Mouse (Mus musculus) embryonic facial prominence, embryonic 10.5 days (tissue): ENCODE results near the gene Fyn. TPM values are rescaled to one million over a fixed set of nuclear protein-coding genes. Genes with fewer than 3 reads are reported as not detected.
A peak's percentile ranks its signal among the peaks of the same experiment; 100 is the strongest.

Experiments
- DNase-seq: peaks from one replicate; pipeline ENCODE4 v3.0.0-alpha.2; 2017; ENCODE audit warnings: low spot score
- H3K27ac ChIP-seq: fragments of 300-500 bp; sonication (generic); replicated peaks from 2 replicates; pipeline ENCODE4 v1.5.1; 2016; ENCODE audit warnings: mild to moderate bottlenecking
- H3K27me3 ChIP-seq: fragments of 300-500 bp; sonication (generic); replicated peaks from 2 replicates; pipeline ENCODE4 v1.6.1; 2016; ENCODE audit warnings: low read depth, mild to moderate bottlenecking; ENCODE audit not compliant: poor library complexity, severe bottlenecking
- H3K36me3 ChIP-seq: fragments of 300-500 bp; sonication (generic); replicated peaks from 2 replicates; pipeline ENCODE4 v1.6.1; 2016; ENCODE audit warnings: mild to moderate bottlenecking, moderate library complexity
- H3K4me1 ChIP-seq: fragments of 300-500 bp; sonication (generic); 2 replicates; pipeline ENCODE4 v1.6.1; 2016
- H3K4me3 ChIP-seq: fragments of 300-500 bp; sonication (generic); 2 replicates; pipeline ENCODE4 v1.5.1; 2016; ENCODE audit warnings: mild to moderate bottlenecking, moderate library complexity
- H3K9me3 ChIP-seq: fragments of 300-500 bp; sonication (generic); 2 replicates; pipeline ENCODE4 v1.6.1; 2016; ENCODE audit warnings: mild to moderate bottlenecking
- WGBS: fragments of 180-500 bp; shearing (Covaris S2); methylation state at CpG from one replicate; pipeline ENCODE4 v1.1.7; 2016; 5-methylcytosine and 5-hydroxymethylcytosine counted together
- polyA plus RNA-seq: library from polyadenylated mRNA; unstranded; fragments of >200 nt; fragmentation: Nextera tagmentation; extraction: Ambion mirVana; gene quantifications from 2 replicates; pipeline ENCODE4 v1.2.1, GENCODE M21; 2016

The Fyn gene
- polyA plus RNA-seq, 1 experiment from 2014 or later = 21.5 TPM

- peaks cover 12% of the 10 kb centered on the region for H3K36me3 ChIP-seq
- H3K9me3 ChIP-seq = 0 out of 2 replicates have a peak, but pooled peaks cover 4% of the 10 kb centered on the region
- H3K27me3 ChIP-seq = no peaks in the 10 kb centered on the region
- H3K4me1 ChIP-seq = peaks cover 49% of the 10 kb centered on the region
- no peak overlapping the region for H3K4me3 ChIP-seq
- WGBS = 59% methylated on average over 9 of the region's 9 CpGs
- DNase-seq = peak; percentile 38
- H3K27ac ChIP-seq = 0 out of 2 replicates have a peak overlapping the region, but pooled peaks have one; percentile 48
These were observed 52.4 kb downstream of the Fyn start for GRCm38 (mm10) chr10:39420842-39421617.

- DNase-seq = no peak
- no peak overlapping the region for H3K4me3 ChIP-seq
- 0 out of 2 replicates have a peak, but pooled peaks cover 4% of the 10 kb centered on the region for H3K9me3 ChIP-seq
- H3K27ac ChIP-seq = no peak overlapping the region
- WGBS = 93% methylated on average over 9 of the region's 9 CpGs
- peaks cover 54% of the 10 kb centered on the region for H3K4me1 ChIP-seq
- peaks cover 12% of the 10 kb centered on the region for H3K36me3 ChIP-seq
- no peaks in the 10 kb centered on the region for H3K27me3 ChIP-seq
These were observed 53.1 kb downstream of the Fyn start for GRCm38 (mm10) chr10:39421772-39422171.

GRCm38 (mm10) chr10:39424643-39425042 is 56.0 kb downstream of the Fyn start:
- Histone ChIP-seq H3K36me3 (peaks cover 16% of the 10 kb centered on the region), H3K4me1 (peaks cover 56% of the 10 kb centered on the region), H3K27ac (no peak overlapping the region), H3K27me3 (no peaks in the 10 kb centered on the region), H3K4me3 (no peak overlapping the region), H3K9me3 (0 out of 2 replicates have a peak, but pooled peaks cover 4% of the 10 kb centered on the region)
- 85% methylated on average over 3 of the region's 3 CpGs for WGBS
- DNase-seq = no peak

- no peak overlapping the region for H3K27ac ChIP-seq
- no peaks in the 10 kb centered on the region for H3K27me3 ChIP-seq
- H3K4me3 ChIP-seq = no peak overlapping the region
- peaks cover 16% of the 10 kb centered on the region for H3K36me3 ChIP-seq
- no peak for DNase-seq
- 91% methylated on average over 3 of the region's 3 CpGs for WGBS
- peaks cover 56% of the 10 kb centered on the region for H3K4me1 ChIP-seq
- H3K9me3 ChIP-seq = 0 out of 2 replicates have a peak, but pooled peaks cover 4% of the 10 kb centered on the region
These were observed 57.4 kb downstream of the Fyn start for GRCm38 (mm10) chr10:39426033-39426432.

- Histone ChIP-seq H3K4me3 (no peak overlapping the region), H3K9me3 (0 out of 2 replicates have a peak, but pooled peaks cover 4% of the 10 kb centered on the region), H3K4me1 (peaks cover 53% of the 10 kb centered on the region), H3K27ac (peak overlapping the region; percentile 36), H3K27me3 (no peaks in the 10 kb centered on the region), H3K36me3 (peaks cover 16% of the 10 kb centered on the region)
- DNase-seq = peak; percentile 42
- 31% methylated on average over 5 of the region's 5 CpGs for WGBS
These were observed 58.3 kb downstream of the Fyn start for GRCm38 (mm10) chr10:39426833-39427490.

GRCm38 (mm10) chr10:39429661-39430060 is 61.0 kb downstream of the Fyn start:
- peaks cover 14% of the 10 kb centered on the region for H3K36me3 ChIP-seq
- H3K27me3 ChIP-seq = no peaks in the 10 kb centered on the region
- 0 out of 2 replicates have a peak, but pooled peaks cover 4% of the 10 kb centered on the region for H3K9me3 ChIP-seq
- H3K4me1 ChIP-seq = peaks cover 70% of the 10 kb centered on the region
- WGBS = 87% methylated on average over 4 of the region's 4 CpGs
- no peak for DNase-seq
- H3K4me3 ChIP-seq = no peak overlapping the region
- H3K27ac ChIP-seq = 0 out of 2 replicates have a peak overlapping the region, but pooled peaks have one; percentile 54

- WGBS = 59% methylated on average over 14 of the region's 14 CpGs
- Histone ChIP-seq H3K27ac (0 out of 2 replicates have a peak overlapping the region, but pooled peaks have one; percentile 54), H3K27me3 (no peaks in the 10 kb centered on the region), H3K36me3 (peaks cover 8% of the 10 kb centered on the region), H3K4me1 (peaks cover 76% of the 10 kb centered on the region), H3K9me3 (0 out of 2 replicates have a peak, but pooled peaks cover 4% of the 10 kb centered on the region), H3K4me3 (no peak overlapping the region)
- peak; percentile 27 for DNase-seq
These were observed 61.6 kb downstream of the Fyn start for GRCm38 (mm10) chr10:39430074-39430764.

- Histone ChIP-seq H3K27me3 (no peaks in the 10 kb centered on the region), H3K27ac (no peak overlapping the region; the same call in 1 of the 2 replicates), H3K4me3 (no peak overlapping the region), H3K36me3 (0 out of 2 replicates have a peak, but pooled peaks cover 4% of the 10 kb centered on the region), H3K9me3 (no peaks in the 10 kb centered on the region), H3K4me1 (peaks cover 73% of the 10 kb centered on the region)
- 84% methylated on average over 2 of the region's 2 CpGs for WGBS
- DNase-seq = no peak
These were observed 62.6 kb downstream of the Fyn start for GRCm38 (mm10) chr10:39431265-39431664.

GRCm38 (mm10) chr10:39432648-39433568 is 64.3 kb downstream of the Fyn start:
- WGBS = 80% methylated on average over 14 of the region's 14 CpGs
- H3K4me1 ChIP-seq = peaks cover 58% of the 10 kb centered on the region
- H3K27ac ChIP-seq = no peak overlapping the region

GRCm38 (mm10) chr10:39433893-39434292 is 65.2 kb downstream of the Fyn start:
- Histone ChIP-seq H3K4me1 (peaks cover 58% of the 10 kb centered on the region), H3K27ac (no peak overlapping the region), H3K27me3 (no peaks in the 10 kb centered on the region), H3K4me3 (no peak overlapping the region), H3K36me3 (0 out of 2 replicates have a peak, but pooled peaks cover 4% of the 10 kb centered on the region), H3K9me3 (no peaks in the 10 kb centered on the region)
- WGBS = 87% methylated on average over 7 of the region's 7 CpGs
- no peak for DNase-seq

More at GRCm38 (mm10) chr10:39432648-39433568, 64.3 kb downstream of the Fyn start:
- H3K9me3 ChIP-seq = no peaks in the 10 kb centered on the region
- no peaks in the 10 kb centered on the region for H3K27me3 ChIP-seq
- H3K4me3 ChIP-seq = no peak overlapping the region
- 0 out of 2 replicates have a peak, but pooled peaks cover 4% of the 10 kb centered on the region for H3K36me3 ChIP-seq
- DNase-seq = no peak

- Histone ChIP-seq H3K27ac (no peak overlapping the region), H3K36me3 (no peaks in the 10 kb centered on the region), H3K4me3 (no peak overlapping the region), H3K27me3 (no peaks in the 10 kb centered on the region), H3K9me3 (no peaks in the 10 kb centered on the region), H3K4me1 (peaks cover 49% of the 10 kb centered on the region)
- WGBS = 63% methylated on average over 8 of the region's 8 CpGs
- no peak for DNase-seq
These were observed 66.2 kb downstream of the Fyn start for GRCm38 (mm10) chr10:39434758-39435448.
